Mouse (Mus musculus): ENCODE results near the gene B3galt5. TPM values are rescaled to one million over a fixed set of nuclear protein-coding genes. Genes with fewer than 3 reads are reported as not detected.

B3galt5 gene
- polyA plus RNA-seq, 1 experiment = 38.6 TPM

DNA sequence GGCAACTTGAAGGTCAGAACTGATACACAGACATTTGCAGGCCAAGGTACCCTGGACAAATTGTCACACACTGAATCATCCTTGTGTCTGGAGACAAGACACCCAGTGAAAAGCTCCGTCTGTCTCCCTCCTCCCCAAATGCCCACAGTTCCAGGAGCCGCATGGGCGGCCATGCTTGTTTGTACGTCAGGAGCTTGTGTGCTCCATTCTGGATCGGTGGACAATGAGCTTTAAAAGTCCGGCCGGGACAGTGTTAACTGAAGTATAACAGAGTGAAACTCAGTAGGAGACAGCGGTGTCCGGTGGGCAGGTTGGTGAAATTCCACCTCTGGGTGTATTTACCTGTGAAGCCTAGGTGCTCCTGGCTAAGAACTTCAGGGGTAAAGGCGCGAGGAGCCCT is 129.3 kb downstream of the B3galt5 start:
- TF ChIP-seq POLR2A (IDR thresholded peaks at IDR 0.05; ENCODE audit: borderline replicate concordance, insufficient read depth, low read length) = no peak
- TF ChIP-seq CTCF (IDR thresholded peaks at IDR 0.05; ENCODE audit: borderline replicate concordance, insufficient read depth, low read depth, low read length) = no peak
- H3K27ac ChIP-seq (ENCODE audit: insufficient read depth, low read length) = no peak overlapping the region
- DNase-seq = no peak
- no peak overlapping the region for H3K4me3 ChIP-seq (replicated peaks; ENCODE audit: insufficient read depth, low read depth, low read length)
- 65% methylated on average over 11 of the region's 11 CpGs for WGBS
- no peaks in the 10 kb centered on the region for H3K27me3 ChIP-seq (ENCODE audit: control insufficient read depth, insufficient read depth, low read length)
- H3K4me1 ChIP-seq (ENCODE audit: control insufficient read depth, insufficient read depth, low read length) = no peaks in the 10 kb centered on the region

Other genes with a start within 250 kb of the B3galt5 start
- gene Psmg1, start 244.8 kb upstream of the B3galt5 start, polyA plus RNA-seq (2012; rRNA removed) = 28.8 and 29.3 TPM in 2 replicates
- 79.9 and 86.7 TPM in 2 replicates for gene Brwd1, start 153.3 kb upstream of the B3galt5 start, polyA plus RNA-seq (2012; rRNA removed)
- gene Hmgn1, start 108.1 kb upstream of the B3galt5 start, polyA plus RNA-seq (2012; rRNA removed) = 76.0 and 78.7 TPM in 2 replicates
- 138 and 145 TPM in 2 replicates for gene Wrb, start 90.4 kb upstream of the B3galt5 start, polyA plus RNA-seq (2012; rRNA removed)
- gene Lca5l, start 43.5 kb upstream of the B3galt5 start, polyA plus RNA-seq (2012; rRNA removed) = 2.1 and 2.5 TPM in 2 replicates
- 38.3 and 54.5 TPM in 2 replicates for gene Sh3bgr, start 35.4 kb upstream of the B3galt5 start, polyA plus RNA-seq (2012; rRNA removed)
- gene Itgb2l, start 207.8 kb downstream of the B3galt5 start, polyA plus RNA-seq (2012; rRNA removed) = 0.03 TPM in 1 of 2 replicates, not detected in the other
- gene Pcp4, start 231.8 kb downstream of the B3galt5 start, polyA plus RNA-seq (2012; rRNA removed) = 1,304 and 1,327 TPM in 2 replicates